Mouse (Mus musculus) E14TG2a.4 (cell line): ENCODE measurements around the gene Mtrf1l.

ENCODE experiments used
- H3K27me3 ChIP-seq: 2 replicates; pipeline ENCODE4 v1.6.1; 2014; ENCODE audit warnings: low read length, control low read depth; ENCODE audit not compliant: insufficient read depth
- H3K36me3 ChIP-seq: 2 replicates; pipeline ENCODE4 v1.6.1; 2014; ENCODE audit warnings: low read length, control low read depth; ENCODE audit not compliant: insufficient read depth
- H3K4me1 ChIP-seq: replicated peaks from 2 replicates; pipeline ENCODE4 v1.6.1; 2014; ENCODE audit warnings: low read depth, low read length, control low read depth
- H3K4me3 ChIP-seq: replicated peaks from 2 replicates; pipeline ENCODE4 v1.5.1; 2014; ENCODE audit warnings: mild to moderate bottlenecking, low read length
- H3K9me3 ChIP-seq: 2 replicates; pipeline ENCODE4 v1.6.1; 2014; ENCODE audit warnings: low read length, control low read depth
- CTCF ChIP-seq: conservative IDR thresholded peaks from 2 replicates; pipeline ENCODE4 v1.5.1; 2014; ENCODE audit warnings: low read length
- NANOG ChIP-seq: IDR thresholded peaks from 2 replicates; pipeline ENCODE4 v1.6.1; 2014; ENCODE audit warnings: borderline replicate concordance, low read length, mixed read lengths
- POU5F1 ChIP-seq: IDR thresholded peaks from 2 replicates; pipeline ENCODE4 v1.6.1; 2014; ENCODE audit warnings: low read length, borderline replicate concordance

Gene Mtrf1l

GRCm38 (mm10) chr10:5798069-5798468, 25.6 kb downstream of the Mtrf1l start:
- TF ChIP-seq CTCF (no peak), POU5F1 (no peak), NANOG (no peak)

GRCm38 (mm10) chr10:5790657-5791056, 33.1 kb downstream of the Mtrf1l start:
- Histone ChIP-seq H3K4me3 (no peak overlapping the region), H3K27me3 (0 out of 2 replicates have a peak, but pooled peaks cover 4% of the 10 kb centered on the region), H3K9me3 (no peaks in the 10 kb centered on the region), H3K36me3 (no peaks in the 10 kb centered on the region), H3K4me1 (0 out of 2 replicates have a peak, but pooled peaks cover 5% of the 10 kb centered on the region)
- TF ChIP-seq NANOG (no peak), CTCF (peak; percentile 41)

More at GRCm38 (mm10) chr10:5798069-5798468, 25.6 kb downstream of the Mtrf1l start:
- Histone ChIP-seq H3K27me3 (no peaks in the 10 kb centered on the region), H3K36me3 (peaks cover 53% of the 10 kb centered on the region), H3K9me3 (no peaks in the 10 kb centered on the region), H3K4me3 (no peak overlapping the region), H3K4me1 (peaks cover 62% of the 10 kb centered on the region)

GRCm38 (mm10) chr10:5786923-5787322, 36.8 kb downstream of the Mtrf1l start:
- Histone ChIP-seq H3K4me3 (no peak overlapping the region), H3K36me3 (no peaks in the 10 kb centered on the region), H3K4me1 (0 out of 2 replicates have a peak, but pooled peaks cover 2% of the 10 kb centered on the region), H3K27me3 (0 out of 2 replicates have a peak, but pooled peaks cover 4% of the 10 kb centered on the region), H3K9me3 (no peaks in the 10 kb centered on the region)
- TF ChIP-seq POU5F1, result no peak
- peak; percentile 60 for TF ChIP-seq CTCF
